Mouse (Mus musculus) heart, adult 2 months (tissue): ENCODE results near the gene Ranbp3. TPM values are rescaled to one million over a fixed set of nuclear protein-coding genes. Genes with fewer than 3 reads are reported as not detected.

ENCODE experiments used
- DNase-seq, 2 experiments: peaks; one replicate each; pipeline ENCODE4 v3.0.0; 2021
- H3K27ac ChIP-seq: fragments of 200-600 bp; 2 replicates; pipeline ENCODE4 v1.8.1; 2022
- H3K27me3 ChIP-seq: fragments of 200-500 bp; 2 replicates; pipeline ENCODE4 v1.6.1; 2012; ENCODE audit warnings: mild to moderate bottlenecking, low read length, inconsistent platforms, mixed read lengths; ENCODE audit not compliant: control insufficient read depth, insufficient read depth
- H3K36me3 ChIP-seq: fragments of 200-500 bp; 2 replicates; pipeline ENCODE4 v1.6.1; 2012; ENCODE audit warnings: low read length, inconsistent platforms; ENCODE audit not compliant: control insufficient read depth, insufficient read depth
- H3K4me1 ChIP-seq: fragments of 200-500 bp; 2 replicates; pipeline ENCODE4 v1.6.1; 2011; ENCODE audit warnings: low read length; ENCODE audit not compliant: control insufficient read depth, insufficient read depth
- H3K4me3 ChIP-seq: fragments of 200-600 bp; 2 replicates; pipeline ENCODE4 v1.8.1; 2022
- H3K79me2 ChIP-seq: fragments of 200-500 bp; replicated peaks from 2 replicates; pipeline ENCODE4 v1.6.1; 2012; ENCODE audit warnings: mild to moderate bottlenecking, inconsistent platforms, low read length, moderate library complexity, mixed read lengths; ENCODE audit not compliant: control insufficient read depth, insufficient read depth
- H3K9ac ChIP-seq: fragments of 200-500 bp; 2 replicates; pipeline ENCODE4 v1.6.1; 2012; ENCODE audit warnings: low read depth, mild to moderate bottlenecking, control low read depth, inconsistent platforms, low read length, mixed read lengths
- CTCF ChIP-seq: fragments of 200-600 bp; IDR thresholded peaks from 2 replicates; pipeline ENCODE4 v1.8.1; 2022; ENCODE audit warnings: antibody characterized with exemption, mild to moderate bottlenecking, moderate library complexity
- EP300 ChIP-seq: fragments of 200-500 bp; IDR thresholded peaks from 2 replicates; pipeline ENCODE4 v1.6.1; 2011; ENCODE audit warnings: low read depth, low read length, control low read depth; ENCODE audit not compliant: insufficient read depth
- POLR2A ChIP-seq: fragments of 200-500 bp; IDR thresholded peaks from 2 replicates; pipeline ENCODE4 v1.6.1; 2011; ENCODE audit warnings: mild to moderate bottlenecking, low read depth, low read length, control low read depth; ENCODE audit not compliant: insufficient read depth
- WGBS: fragments of 180-500 bp; shearing (Covaris S2); methylation state at CpG from one replicate; pipeline ENCODE4 v1.1.7; 2018; 5-methylcytosine and 5-hydroxymethylcytosine counted together
- intact Hi-C: fragments of 180-260 bp; cut with DNase I; formaldehyde crosslinking; loops from one replicate; pipeline ENCODE4 v1.15.1; 2025
- polyA plus RNA-seq: library from polyadenylated mRNA; depleted of rRNA; stranded (reverse); fragments of >200 nt; gene quantifications from 2 replicates; pipeline ENCODE4 v1.2.3, GENCODE M21; 2012; rRNA removed
- total RNA-seq, 2 experiments: library from RNA; stranded (reverse); gene quantifications; 2 replicates each; pipeline ENCODE4 v1.2.3; 2021

Ranbp3 gene
- total and polyA plus RNA-seq, 3 experiments = 37.6 to 40.6 (median 37.7) TPM

- Histone ChIP-seq H3K4me3 (no peak overlapping the region), H3K36me3 (no peaks in the 10 kb centered on the region), H3K27ac (no peak overlapping the region), H3K27me3 (peaks cover 2% of the 10 kb centered on the region; the same call in 1 of the 2 replicates), H3K4me1 (peaks cover 11% of the 10 kb centered on the region), H3K79me2 (no peaks in the 10 kb centered on the region), H3K9ac (no peak overlapping the region)
- no peak for DNase-seq
- no peak for TF ChIP-seq CTCF
- no peak for TF ChIP-seq EP300
- TF ChIP-seq POLR2A = no peak
- intact Hi-C loops = no loop called here
- WGBS = 66% methylated on average over 7 of the region's 7 CpGs
Observed at GRCm38 (mm10) chr17:56759261-56759660, 86.2 kb downstream of the Ranbp3 start.

DNA sequence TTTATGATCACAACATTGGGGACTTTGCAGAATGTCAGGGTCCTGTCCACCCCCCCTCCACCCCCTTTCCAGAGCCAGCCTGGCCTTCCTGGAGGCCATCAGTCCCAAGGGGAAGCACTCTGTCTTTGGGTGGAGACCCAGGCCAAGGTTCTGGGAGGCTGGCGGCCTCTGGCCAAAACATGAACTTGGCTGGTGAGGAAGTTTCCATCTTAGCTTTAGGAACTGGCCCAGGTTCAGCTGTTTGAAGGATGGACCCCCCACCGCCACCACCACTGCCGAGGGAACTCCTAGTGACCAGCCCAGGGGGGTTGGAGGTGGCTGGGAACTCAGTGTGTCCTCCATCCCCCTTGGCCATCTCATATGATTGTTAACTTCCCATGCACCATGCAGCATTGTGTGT lies 88.0 kb downstream of the Ranbp3 start:
- no peaks in the 10 kb centered on the region for H3K79me2 ChIP-seq
- H3K4me1 ChIP-seq = peaks cover 14% of the 10 kb centered on the region
- H3K36me3 ChIP-seq = no peaks in the 10 kb centered on the region
- no peak for DNase-seq
- intact Hi-C loops = loop anchor here (5.0 kb wide), 2 partner anchors 89 to 134 kb away; partner anchors contain the start of genes Catsperd, Lonp1 and Ranbp3
- TF ChIP-seq EP300 = no peak
- no peak for TF ChIP-seq CTCF
- no peak for TF ChIP-seq POLR2A
- H3K4me3 ChIP-seq = no peak overlapping the region
- H3K27me3 ChIP-seq = no peaks in the 10 kb centered on the region
- H3K9ac ChIP-seq = no peak overlapping the region
- 53% methylated on average over 3 of the region's 3 CpGs for WGBS
- H3K27ac ChIP-seq = no peak overlapping the region

Other genes with a start within 250 kb of the Ranbp3 start
- gene Ptprs, start 196.8 kb upstream of the Ranbp3 start, total RNA-seq = 10 to 100 TPM; 41.7 to 47.5 TPM
- gene Ptprs, start 196.8 kb upstream of the Ranbp3 start, polyA plus RNA-seq = 86.8 and 91.1 TPM in 2 replicates
- not detected for gene Znrf4, start 160.9 kb upstream of the Ranbp3 start, total RNA-seq
- gene Znrf4, start 160.9 kb upstream of the Ranbp3 start, polyA plus RNA-seq = 0.29 and 0.64 TPM in 2 replicates
- gene Gm20219, start 118.9 kb upstream of the Ranbp3 start, total RNA-seq = under 1 TPM; 0.34 to 0.39 TPM
- gene Gm20219, start 118.9 kb upstream of the Ranbp3 start, polyA plus RNA-seq = 1.00 and 1.7 TPM in 2 replicates
- gene Safb2, start 88.7 kb upstream of the Ranbp3 start, total RNA-seq = 10 to 100 TPM; 36.8 to 43.1 TPM
- gene Safb2, start 88.7 kb upstream of the Ranbp3 start, polyA plus RNA-seq = 42.5 and 47.5 TPM in 2 replicates
- 10 to 100 TPM; 61.3 to 69.1 TPM for gene Safb, start 88.5 kb upstream of the Ranbp3 start, total RNA-seq
- gene Safb, start 88.5 kb upstream of the Ranbp3 start, polyA plus RNA-seq = 51.0 and 57.5 TPM in 2 replicates
- 100 to 1,000 TPM; 291 to 329 TPM for gene 2410015M20Rik, start 63.5 kb upstream of the Ranbp3 start, total RNA-seq
- 320 and 381 TPM in 2 replicates for gene 2410015M20Rik, start 63.5 kb upstream of the Ranbp3 start, polyA plus RNA-seq
- 100 to 1,000 TPM; 671 to 795 TPM for gene Rpl36, start 59.9 kb upstream of the Ranbp3 start, total RNA-seq
- 801 and 1,357 TPM in 2 replicates for gene Rpl36, start 59.9 kb upstream of the Ranbp3 start, polyA plus RNA-seq
- 100 to 1,000 TPM; 113 to 131 TPM for gene Lonp1, start 46.4 kb upstream of the Ranbp3 start, total RNA-seq
- gene Lonp1, start 46.4 kb upstream of the Ranbp3 start, polyA plus RNA-seq = 95.9 and 116 TPM in 2 replicates
- gene Catsperd, start 45.2 kb upstream of the Ranbp3 start, total RNA-seq = not detected
- gene Catsperd, start 45.2 kb upstream of the Ranbp3 start, polyA plus RNA-seq = 0.23 and 0.44 TPM in 2 replicates
- 100 to 1,000 TPM; 748 to 906 TPM for gene Ndufa11, start 44.5 kb downstream of the Ranbp3 start, total RNA-seq
- 1,680 and 1,786 TPM in 2 replicates for gene Ndufa11, start 44.5 kb downstream of the Ranbp3 start, polyA plus RNA-seq
- 1 to 10 TPM; 3.0 to 4.7 TPM for gene Vmac, start 44.7 kb downstream of the Ranbp3 start, total RNA-seq
- 8.3 and 9.9 TPM in 2 replicates for gene Vmac, start 44.7 kb downstream of the Ranbp3 start, polyA plus RNA-seq
- gene Nrtn, start 84.2 kb downstream of the Ranbp3 start, total RNA-seq = 10 to 100 TPM; 24.4 to 26.8 TPM
- 26.2 and 49.3 TPM in 2 replicates for gene Nrtn, start 84.2 kb downstream of the Ranbp3 start, polyA plus RNA-seq
- 10 to 100 TPM; 17.7 to 19.4 TPM for gene Dus3l, start 91.5 kb downstream of the Ranbp3 start, total RNA-seq
- 36.2 and 38.7 TPM in 2 replicates for gene Dus3l, start 91.5 kb downstream of the Ranbp3 start, polyA plus RNA-seq
- under 1 TPM; 0.11 to 0.29 TPM for gene Prr22, start 97.0 kb downstream of the Ranbp3 start, total RNA-seq
- 1.2 and 2.0 TPM in 2 replicates for gene Prr22, start 97.0 kb downstream of the Ranbp3 start, polyA plus RNA-seq
- 1 to 10 TPM; 2.8 to 3.0 TPM for gene Rfx2, start 157.7 kb downstream of the Ranbp3 start, total RNA-seq
- gene Rfx2, start 157.7 kb downstream of the Ranbp3 start, polyA plus RNA-seq = 5.1 and 6.0 TPM in 2 replicates
- gene Acsbg2, start 201.2 kb downstream of the Ranbp3 start, total RNA-seq = not detected
- gene Acsbg2, start 201.2 kb downstream of the Ranbp3 start, polyA plus RNA-seq = 0.04 and 0.09 TPM in 2 replicates
- gene 1700061G19Rik, start 202.2 kb downstream of the Ranbp3 start, total RNA-seq = not detected
- 0.04 TPM in 1 of 2 replicates, not detected in the other for gene 1700061G19Rik, start 202.2 kb downstream of the Ranbp3 start, polyA plus RNA-seq